Mouse (Mus musculus): ENCODE measurements around the gene Krt42.
"Not testable (repeated sequence)": the region's sequence is repeated elsewhere in the genome, so short reads cannot be mapped to it uniquely, and the experiment has no call there.

Krt42 gene

DNA sequence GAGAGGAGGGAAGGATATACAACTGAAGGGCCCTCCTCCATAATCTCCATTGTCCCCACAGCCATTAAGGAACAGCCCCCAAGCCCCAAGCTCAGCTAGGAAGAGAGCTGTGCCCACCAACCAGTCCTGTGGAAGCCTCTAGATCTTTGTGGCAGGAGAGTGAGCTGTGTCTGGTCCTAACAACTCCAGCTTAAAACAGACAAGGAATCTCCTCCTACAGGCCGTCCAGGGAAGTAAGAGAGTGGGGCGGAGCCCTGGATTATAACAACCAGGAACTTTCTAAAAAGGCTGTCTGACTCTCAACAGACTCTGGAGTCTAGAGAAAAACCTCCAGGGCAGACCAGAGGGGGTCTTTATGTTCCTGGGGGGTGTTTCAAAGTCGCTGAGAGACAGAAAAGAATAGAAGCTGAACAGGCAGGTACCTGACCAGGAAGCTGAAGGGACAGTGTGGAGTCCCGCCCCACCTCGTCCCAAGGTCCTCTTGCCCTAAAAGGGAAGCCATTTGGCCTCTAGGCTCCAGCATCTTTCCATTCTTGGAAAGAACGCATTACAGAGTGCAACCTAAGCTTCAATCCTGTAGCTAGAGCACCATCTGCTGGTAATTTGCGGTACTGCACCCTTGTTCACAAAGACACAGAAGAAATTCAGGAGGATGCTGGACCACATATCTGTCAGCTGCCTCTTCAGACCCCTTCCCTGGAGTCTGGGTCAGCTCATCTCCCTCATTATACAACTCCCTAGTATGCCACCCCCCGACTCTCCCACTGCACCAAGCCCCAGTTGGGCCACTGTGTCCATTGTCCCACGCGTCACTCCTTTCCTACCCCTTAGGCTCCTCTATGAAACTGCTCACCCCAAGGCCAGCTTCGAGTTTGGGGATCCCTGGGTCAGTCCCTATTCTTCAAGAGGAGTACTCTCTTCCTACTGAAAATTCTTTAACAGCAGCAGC lies 12.2 kb upstream of the Krt42 start:
- peak; percentile 53 for DNase-seq (ENCODE audit: extremely low read depth, insufficient read length, low spot score)

DNA sequence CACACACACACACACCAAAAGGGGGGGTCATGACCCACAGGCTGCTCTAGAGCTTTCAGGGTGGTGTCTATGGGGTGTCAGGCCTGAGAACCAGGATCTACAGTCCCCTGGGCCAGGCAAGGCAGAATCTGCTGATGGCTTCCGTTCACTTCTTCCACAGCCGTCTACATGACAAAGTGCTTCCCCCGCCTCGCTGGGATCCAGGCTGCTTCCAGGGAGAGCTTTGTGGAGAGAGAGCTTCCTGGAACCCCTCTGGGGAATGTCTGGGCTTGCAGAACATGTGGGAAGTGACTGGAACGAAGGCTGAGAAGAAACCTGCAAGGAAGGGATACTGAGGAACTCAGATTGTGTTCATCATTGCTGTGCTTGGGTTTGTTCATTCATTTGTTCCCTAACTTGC lies 9.1 kb upstream of the Krt42 start:
- DNase-seq (ENCODE audit: extremely low read depth, insufficient read length, low spot score), result no peak

DNA sequence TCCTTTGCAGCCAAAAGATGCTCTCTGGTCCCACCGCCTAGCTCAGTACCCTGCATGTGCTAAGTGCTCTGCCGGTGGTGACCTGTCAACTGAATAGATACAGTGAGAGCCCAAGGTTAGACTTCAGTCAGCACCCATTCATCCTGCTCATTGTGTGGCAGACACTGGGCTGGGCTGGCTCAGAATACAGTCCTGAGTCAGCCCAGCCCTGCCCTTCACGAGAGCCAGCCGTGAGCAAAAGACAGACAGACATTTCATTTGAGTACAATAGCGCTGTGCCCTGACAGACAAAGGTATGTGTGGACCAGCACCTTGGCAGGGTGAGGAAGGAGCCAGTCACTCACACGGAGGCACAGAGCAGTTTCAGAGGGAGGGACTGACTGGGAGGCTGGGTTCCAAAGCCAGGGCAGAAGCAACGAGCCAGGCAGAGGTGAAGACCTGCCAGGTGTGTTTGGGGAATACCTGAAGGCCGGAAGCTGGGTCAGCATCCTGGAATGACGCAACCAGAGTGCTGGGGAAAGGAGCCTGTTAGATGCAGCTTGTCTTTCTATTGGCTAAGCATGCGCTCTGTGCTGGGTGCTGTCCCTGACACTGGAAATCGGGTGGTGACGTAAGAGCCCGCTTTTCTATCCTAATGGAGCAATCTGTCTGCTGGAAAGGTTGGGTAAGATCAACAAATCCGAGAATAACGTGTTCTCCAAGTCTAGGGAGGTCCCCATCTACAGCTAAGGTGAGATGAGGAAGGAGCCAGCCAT lies 8.2 kb upstream of the Krt42 start:
- DNase-seq (ENCODE audit: extremely low read depth, insufficient read length, low spot score), result no peak

DNA sequence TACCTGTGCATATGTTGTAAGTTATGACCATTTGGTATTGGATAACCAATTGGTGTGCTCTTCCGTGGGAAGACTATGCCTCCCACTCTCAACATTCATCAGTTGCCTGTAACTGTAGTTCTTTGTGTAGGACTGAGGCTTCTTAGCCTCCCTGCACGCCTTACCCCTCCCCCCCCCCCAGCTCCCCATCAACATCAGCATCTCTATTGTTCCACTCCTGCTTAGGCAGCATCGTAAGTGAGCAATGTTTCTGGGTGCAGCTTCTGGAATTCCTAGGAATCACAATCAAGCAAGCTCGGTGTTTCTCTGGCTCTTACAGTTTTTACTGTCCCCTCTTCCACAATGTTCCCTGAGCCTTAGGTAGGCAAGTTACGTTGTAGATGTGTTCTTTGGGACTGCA lies 5.8 kb upstream of the Krt42 start:
- DNase-seq (ENCODE audit: extremely low read depth, insufficient read length, low spot score), result no peak

DNA sequence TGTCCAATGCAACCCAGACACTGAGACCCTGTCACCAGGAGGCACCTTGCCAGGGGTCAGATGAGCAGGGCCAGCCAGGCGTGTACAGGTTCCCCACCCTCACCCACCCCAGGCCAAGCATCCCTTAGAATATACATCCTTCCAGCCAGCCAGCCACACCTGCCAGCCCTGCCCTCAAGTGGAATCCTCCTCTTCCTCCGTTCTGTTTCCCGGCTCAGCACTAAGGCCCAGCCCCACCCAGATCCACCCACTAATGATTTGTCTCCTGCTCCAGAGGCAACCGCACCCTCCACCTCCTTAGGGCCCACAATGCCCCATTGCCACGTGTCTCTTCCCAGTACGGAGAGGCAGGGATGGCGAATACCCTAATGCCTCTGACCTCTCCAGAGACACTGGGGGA lies 5.0 kb upstream of the Krt42 start:
- DNase-seq (ENCODE audit: extremely low read depth, insufficient read length, low spot score), result no peak

DNA sequence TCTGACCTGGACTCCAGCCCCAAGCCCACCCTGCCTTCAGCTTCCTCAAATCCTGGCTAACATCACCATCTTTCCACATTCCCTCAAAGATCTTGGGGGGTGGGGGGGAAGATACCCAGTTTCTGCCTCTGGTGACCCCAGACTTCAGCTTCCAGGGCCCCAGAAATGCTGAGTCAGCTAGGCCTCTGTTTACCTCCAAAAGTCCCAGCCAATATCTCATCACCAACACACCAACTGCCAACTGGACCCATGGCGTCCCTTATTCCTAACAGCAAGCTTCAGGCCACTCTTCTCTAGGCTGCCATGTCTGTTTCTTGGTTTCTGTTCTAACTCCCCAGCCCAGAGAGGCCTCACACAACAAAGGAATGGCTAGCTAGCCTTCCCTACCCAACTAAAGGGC lies 2.2 kb upstream of the Krt42 start:
- no peak for DNase-seq (ENCODE audit: extremely low read depth, insufficient read length, low spot score)

DNA sequence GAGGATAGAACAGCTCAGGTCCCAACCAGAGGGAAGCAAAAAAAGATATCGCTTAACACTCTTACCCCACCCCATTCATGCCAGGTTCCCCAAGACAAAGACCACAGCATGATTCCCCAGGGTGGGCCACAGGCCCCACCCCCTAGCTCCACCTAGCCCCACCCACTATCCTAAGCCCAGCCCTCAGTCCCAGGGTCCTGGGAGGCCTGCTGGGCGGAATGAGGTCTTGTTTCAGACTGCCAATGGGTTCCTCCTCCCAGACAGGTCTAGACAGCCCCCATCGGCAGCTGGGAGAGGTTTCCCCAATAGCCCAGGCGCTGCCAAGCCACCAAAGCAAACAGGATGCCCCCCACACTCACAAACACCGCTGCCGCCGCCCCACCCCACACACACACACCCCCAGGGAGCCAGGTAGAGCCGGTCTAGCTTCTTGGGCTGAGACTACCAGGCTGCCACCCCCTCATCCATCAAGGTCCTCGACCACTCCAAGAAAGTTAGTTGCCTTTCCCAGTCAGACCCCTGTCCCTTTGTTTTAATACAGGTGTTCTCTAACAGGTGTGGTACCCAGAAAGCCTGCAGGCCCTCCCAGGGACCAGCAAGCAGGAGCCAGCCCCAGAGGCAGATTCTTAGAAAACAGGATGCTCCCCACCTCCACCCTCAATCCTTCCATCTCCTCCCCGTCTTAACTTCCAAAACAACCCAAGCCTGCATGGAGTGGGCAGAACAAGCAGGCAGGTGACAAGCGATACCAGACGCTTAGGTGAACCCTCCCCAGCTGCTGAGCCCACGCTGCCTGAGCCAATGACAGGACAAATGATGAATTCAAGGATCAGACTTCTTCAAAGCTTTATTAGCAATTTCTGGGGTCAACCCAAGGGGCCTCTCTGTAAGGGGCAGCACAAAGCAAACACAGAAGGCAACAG lies 7.4 kb downstream of the Krt42 start:
- DNase-seq (ENCODE audit: extremely low read depth, insufficient read length, low spot score), result no peak

DNA sequence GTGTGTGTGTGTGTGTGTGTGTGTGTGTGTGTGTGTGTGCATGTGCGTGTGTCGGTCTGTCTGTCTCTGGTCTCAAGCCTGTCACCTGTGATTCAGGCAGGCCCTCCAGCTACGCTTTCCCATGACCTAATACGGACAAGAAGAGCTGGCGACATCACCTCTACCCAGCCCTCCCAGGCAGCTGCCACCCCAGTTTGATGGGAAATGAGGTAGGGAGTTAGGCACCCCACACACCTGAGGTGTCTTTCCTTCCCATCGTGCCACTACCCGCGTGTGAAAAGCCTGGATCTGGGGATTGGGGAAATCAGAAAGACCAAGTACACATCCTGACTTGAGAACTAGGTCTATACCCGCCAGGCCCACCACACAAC lies 8.5 kb downstream of the Krt42 start:
- DNase-seq (ENCODE audit: extremely low read depth, insufficient read length, low spot score), result no peak

DNA sequence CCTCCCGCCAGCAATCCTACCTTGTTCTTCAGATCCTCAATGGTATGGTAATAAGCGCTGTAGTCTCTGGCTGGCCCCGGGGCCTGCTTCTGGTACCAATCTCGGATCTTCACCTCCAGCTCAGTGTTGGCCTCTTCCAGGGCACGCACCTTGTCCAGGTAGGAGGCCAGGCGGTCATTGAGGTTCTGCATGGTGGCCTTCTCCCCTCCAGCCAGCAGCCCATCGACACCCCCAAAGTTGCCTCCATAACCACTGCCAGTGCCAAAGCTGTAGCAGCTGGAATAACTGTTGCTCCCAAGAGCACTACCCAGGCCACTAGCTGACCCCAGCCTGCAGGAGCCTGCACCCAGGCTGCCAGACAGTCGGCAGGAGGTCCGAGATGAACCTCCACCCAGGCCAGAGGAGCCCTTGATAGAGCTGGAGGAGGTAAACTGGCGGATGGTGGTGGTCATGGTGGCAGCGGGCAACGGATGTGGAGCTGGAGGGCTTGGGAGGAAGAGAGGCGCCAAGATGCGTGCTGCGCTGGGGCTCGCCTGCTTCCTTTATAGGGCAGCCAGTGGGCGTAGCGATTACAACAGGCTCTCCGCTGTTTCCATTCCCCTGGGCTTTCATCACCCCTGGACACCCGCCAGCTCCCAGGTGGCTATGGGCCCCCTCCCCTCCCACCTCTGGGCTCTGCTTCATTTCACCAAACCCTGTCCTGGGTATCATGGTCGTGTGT lies 9.0 kb downstream of the Krt42 start, which contains the start of gene Krt17:
Gene Krt17, minus strand, starts transcription at position 516 of the 721 bp plus-strand sequence.
- no peak for DNase-seq (ENCODE audit: extremely low read depth, insufficient read length, low spot score)

DNA sequence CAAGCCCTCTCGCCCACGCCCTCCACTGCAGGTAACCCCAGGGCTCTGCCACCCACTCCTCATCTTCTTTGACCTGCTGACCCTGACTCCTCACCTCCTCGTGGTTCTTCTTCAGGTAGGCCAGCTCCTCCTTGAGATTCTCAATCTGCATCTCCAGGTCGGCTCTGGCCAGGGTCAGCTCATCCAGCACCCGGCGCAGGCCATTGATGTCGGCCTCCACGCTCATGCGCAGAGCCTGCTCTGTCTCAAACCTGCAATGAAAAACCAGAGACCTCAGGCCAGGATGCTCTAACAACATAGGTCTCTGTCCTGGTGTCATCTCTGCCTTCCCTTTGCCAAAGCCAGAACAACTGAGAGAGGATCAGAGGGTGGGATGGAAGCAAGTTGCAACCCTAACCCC lies 10.6 kb downstream of the Krt42 start:
- DNase-seq (ENCODE audit: extremely low read depth, insufficient read length, low spot score), result no peak

DNA sequence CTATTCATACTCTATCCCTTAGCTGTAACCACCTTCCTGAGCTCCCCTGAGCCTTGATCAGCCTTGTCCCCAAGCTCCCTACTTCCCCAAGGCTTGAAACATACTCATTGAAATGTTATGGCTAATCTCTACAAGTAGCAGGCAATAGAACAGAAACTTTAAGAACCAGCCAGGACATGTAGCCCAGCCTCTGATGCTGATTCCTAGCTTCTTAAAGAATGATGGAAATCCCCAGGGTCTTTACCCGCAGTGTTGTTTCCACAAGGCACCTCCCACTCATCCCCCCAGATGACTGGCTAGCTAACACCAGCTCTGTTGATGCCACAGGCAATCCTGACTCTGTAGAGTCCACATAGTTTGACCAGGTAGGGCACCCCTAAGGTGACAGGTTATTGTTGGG lies 11.7 kb downstream of the Krt42 start:
- DNase-seq (ENCODE audit: extremely low read depth, insufficient read length, low spot score), result no peak

DNA sequence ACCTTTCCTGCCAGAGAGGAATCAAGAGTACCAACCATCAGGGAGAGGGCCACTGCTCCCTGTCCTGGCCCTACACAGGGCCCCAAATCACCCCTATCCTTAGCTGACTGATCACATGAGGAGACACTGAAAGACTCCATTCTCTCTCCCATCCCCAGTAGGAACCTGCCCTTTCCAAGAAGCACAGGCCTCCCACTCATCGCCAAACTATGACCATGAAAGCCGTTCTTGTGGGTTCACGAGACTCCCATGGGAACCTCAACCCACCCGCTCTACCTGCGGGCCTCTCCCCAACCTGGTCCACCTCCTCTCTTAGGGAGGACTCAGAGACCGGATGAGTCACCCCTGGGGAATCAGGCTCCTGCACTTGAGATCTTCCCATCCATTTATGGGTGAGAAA lies 14.2 kb downstream of the Krt42 start:
- DNase-seq (ENCODE audit: extremely low read depth, insufficient read length, low spot score), result no peak

DNA sequence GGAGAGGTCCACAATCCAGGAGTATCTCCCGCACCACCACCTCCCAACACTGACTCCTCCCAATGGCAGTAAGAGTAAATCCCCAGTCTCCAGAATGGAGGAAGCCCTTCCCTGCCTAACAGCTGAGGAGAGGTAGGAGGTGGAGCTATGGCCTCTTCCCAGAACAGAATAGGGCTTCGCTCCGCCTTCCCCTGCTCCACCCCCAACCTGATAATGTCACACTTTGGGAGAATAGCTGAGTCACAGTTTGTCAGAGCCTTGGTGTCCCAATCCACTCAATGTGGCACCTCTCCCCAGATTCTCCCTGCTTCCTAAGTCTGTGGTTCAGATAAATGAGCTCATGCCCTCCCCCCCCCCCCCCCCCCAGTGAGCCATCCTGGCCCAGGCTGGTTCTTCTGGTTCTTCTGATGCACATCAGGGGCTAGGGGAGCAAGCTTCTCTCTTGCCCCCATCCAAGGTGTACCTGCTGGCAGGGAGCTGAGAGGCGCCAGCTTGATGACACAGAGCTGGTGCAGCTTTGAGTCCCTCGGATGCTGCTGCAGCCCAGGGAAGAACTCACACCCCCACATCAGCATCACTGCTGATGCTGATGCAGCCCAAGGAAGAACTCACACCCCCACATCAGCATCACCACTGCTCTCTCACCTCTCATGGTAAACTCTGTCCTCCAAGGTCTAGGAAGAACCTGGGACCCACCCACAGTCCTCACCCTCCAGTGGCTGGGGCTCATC lies 15.1 kb downstream of the Krt42 start:
- DNase-seq (ENCODE audit: extremely low read depth, insufficient read length, low spot score), result peak; percentile 64

DNA sequence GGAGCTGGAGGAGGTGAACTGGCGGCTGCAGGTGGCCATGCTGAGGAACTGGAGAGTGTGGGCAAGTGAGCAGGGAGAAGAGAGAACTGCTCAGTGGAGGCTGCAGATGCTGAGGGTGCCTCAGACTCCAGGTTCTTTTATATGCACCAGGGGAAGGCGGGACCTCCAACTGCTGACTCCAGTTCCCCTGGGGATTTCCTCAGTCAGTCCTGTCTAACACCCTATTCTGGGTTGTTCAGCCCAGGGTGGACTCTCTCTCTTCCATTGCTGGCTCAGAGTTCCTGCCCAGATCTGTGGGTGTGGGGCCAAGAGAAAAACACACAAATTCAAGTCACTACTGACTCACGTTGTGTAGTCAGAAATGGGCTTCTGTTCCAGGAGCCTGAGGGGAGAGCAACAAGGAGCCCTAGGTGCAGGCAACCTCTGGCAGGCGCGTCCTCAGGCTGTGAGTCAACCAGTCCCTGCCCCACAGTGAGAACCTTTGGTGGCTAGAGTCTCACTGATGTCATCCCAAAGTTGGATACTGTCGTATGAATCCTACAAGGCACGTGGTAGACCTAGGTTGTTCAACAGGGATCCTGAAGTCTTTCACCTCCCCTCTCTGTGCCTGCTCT lies 20.7 kb downstream of the Krt42 start, which contains the start of gene Krt16:
Gene Krt16, minus strand, starts transcription at position 51 of the 614 bp plus-strand sequence.
- peak; percentile 74 for DNase-seq (ENCODE audit: extremely low read depth, insufficient read length, low spot score)

DNA sequence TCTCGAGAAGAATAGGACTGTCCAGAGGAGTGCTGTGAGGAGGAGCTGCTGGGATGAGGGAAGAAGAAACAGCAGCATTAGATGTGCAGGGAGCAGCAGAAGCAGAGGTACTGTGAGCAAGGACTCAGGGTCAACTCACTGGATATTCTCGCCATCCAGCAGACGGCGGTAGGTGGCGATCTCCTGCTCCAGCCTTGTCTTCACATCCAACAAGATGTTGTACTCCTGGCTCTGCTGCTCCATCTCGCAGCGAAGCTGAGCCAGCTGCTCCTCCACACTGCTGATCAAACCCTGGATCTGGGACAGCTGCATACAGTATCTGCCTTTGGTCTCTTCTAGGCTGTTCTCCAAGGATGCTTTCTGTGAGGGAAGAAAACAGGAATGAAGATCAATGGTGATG lies 23.2 kb downstream of the Krt42 start:
- not testable (repeated sequence) for DNase-seq (ENCODE audit: extremely low read depth, insufficient read length, low spot score)

DNA sequence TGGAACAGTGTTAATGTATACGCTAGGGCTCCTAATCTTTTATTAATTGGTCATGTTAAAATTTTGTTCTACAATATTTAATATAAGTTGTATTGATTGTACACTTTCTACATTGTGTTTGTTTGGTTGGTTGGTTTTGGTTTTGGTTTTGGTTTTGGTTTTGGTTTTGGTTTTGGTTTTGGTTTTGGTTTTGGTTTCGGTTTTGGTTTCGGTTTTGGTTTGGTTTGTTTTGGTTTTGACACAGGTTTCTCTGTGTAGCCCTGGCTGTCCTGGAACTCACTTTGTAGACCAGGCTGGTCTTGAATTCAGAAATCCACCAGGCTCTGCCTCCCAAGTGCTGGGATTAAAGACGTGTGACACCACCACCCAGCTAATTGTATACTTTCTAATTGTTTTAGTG lies 29.4 kb downstream of the Krt42 start:
- DNase-seq (ENCODE audit: extremely low read depth, insufficient read length, low spot score), result not testable (repeated sequence)

DNA sequence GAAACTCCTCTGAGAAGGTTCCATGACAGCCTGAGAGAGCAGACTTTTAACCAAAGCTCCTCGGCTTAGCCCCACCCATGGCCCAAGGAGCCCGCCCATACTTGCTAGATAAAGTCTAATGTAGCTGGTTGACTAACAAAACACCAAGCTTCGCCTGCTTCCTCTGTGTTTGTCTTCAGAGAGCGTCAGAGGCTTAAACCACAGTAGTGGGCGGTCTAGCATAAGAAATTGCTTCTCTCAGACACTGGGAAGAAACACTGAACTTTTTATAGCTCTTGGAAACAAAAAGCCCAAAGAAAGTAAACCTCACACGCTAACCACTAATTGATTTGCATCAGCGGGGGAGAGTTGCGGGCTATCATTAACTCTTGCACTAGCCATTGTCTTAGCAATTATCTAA lies 47.9 kb downstream of the Krt42 start:
- no peak for DNase-seq (ENCODE audit: extremely low read depth, insufficient read length, low spot score)

DNA sequence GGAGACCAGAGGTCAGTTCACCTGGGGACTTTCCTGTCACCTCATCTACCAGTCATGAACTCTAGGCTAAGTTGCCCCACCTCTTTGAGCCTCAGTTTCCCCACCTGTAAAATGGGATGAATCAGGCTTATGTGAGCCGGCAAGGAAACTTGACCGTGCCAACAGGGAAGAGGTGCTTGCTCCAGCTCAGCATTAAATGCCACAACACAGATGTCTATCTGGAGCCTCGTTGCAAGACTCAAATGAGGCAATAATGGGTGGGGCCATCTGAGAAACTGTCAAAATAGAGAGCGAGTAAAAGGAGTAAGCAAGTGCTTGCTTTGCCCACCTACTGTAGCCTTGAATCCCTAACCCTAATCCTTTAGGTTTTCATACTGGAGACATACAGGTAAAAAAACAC lies 50.4 kb downstream of the Krt42 start:
- no peak for DNase-seq (ENCODE audit: extremely low read depth, insufficient read length, low spot score)
